Mouse (Mus musculus): Measurements from ENCODE around the gene Slc8a2.

- TF ChIP-seq CTCF (IDR thresholded peaks at IDR 0.05; ENCODE audit: low read depth) (no peak), EP300 (IDR thresholded peaks at IDR 0.05; ENCODE audit: low read depth) (no peak)
These were observed 727 bp upstream of the Slc8a2 start for GRCm38 (mm10) chr7:16128899-16129298.
